Mouse (Mus musculus) cerebellum, postnatal 4 days (tissue): ENCODE results near the gene Ano6.

Experiments used
- DNase-seq, 2 experiments: peaks; one replicate each; pipeline ENCODE4 v3.0.0; 2022; ENCODE audit warnings: low spot score in 2 of 2, mixed read lengths in 1 of 2

Ano6 gene

DNA sequence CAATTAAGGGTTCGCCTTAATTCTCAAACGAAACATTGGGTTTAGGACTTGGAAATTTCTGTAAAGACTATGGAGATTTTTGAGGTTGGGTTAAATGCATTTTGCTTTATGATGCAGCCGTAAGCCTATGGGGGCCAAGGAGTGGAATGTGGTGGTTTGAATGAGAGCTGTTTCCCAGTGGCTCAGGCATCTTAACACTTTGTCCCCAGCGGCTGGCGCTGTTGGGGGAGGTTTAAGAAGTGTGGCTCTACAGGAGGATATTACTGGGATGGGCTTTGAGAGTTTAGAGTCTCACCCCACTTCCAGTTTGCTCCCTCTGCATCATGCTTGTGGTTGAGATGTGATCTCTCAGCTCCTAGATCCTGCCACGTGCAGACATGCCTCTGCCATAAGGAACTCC is 131.9 kb downstream of the Ano6 start:
- DNase-seq: no peak

DNA sequence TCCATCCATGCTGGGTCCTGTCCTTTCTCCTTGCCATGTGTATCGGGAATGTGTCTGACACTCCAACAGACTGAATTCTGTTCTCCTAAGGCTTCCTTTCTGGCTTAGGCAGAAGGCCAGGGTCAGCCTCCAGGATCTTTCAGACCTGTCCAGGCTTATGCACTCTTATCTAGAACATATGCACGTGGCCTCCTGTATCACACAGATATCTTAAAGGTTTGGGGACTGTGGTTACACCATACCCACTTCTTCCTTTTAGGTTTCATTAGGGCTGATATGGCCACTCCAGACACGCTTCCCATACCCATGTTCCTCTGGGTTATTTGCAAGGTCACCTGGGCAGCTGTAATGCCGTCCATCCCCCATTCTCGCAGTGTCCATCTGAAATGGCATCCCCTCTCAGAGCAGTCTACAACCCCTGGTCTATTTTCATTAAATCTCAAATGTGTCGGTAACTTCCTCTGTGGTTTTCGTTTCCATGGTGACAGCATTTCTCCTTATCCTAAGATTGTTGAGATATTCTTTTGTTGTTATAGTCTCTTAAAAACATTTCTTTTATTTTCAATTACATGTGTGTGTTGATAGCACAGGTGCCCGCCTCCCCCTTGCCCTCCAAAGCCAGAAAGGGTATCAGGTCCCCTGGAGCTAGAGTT is 134.8 kb downstream of the Ano6 start:
- DNase-seq: no peak

DNA sequence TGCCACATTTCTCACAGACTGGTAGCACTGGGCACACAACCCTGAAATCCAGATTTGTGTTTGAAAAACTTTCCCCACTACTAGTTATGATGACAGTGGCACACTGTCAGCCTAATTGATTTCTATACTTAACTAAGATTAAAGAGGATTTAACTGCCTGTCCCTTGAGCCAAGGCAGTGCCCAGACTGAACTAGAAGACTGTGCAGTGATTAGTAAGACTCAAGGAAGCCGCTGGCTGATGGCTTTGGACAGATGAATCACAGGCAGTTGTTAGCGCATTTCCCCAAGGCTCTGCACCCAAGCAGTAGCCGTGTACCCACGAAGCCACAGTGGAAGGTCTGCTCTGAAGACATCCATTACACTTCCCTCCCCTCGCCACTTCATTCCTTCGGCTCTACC is 138.4 kb downstream of the Ano6 start:
- no peak for DNase-seq

GRCm38 (mm10) chr15:95931013-95931775 is 140.6 kb downstream of the Ano6 start:
- DNase-seq: no peak

GRCm38 (mm10) chr15:95932358-95932757 is 141.7 kb downstream of the Ano6 start:
- DNase-seq: peak; percentile 34 to 65

DNA sequence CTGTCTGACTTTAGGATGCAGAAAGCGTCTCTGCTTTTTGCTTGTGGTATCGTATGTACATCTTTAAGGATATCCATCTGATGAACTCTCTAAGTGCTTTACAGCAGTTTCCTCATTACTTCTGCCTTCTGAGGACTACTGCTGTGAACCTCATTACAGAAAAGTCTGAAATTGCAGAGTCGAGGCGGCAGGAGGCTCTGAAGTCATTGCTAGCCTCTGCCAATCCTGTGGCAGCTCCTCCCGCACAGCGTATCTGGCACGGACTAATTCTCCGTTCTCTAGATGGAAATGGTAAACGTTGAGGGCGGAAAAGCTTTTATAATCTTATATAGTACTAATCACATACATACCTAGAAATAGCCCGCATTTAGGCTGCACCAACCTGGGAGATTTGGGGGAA is 144.5 kb downstream of the Ano6 start:
- DNase-seq: peak in 1 of 2 experiments; percentile 10

DNA sequence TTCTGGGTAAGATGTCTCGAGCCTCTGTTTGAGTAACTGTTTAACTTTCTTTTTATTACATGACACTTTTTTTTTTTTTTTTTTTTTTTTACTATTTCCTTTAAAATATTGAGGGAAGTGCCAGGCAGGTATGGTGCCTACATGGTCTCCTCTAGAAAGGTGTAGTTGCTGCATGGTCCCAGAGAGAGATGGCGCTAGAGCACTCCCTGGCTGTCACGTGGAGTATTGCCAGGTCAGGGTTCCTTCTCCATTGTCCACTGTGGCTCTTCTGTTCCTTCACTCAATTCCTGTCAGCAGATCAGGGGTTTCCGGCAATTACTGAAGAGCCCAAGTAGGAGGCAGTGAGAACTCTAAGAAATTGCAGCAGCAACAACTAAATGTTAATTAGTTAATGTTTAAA is 152.8 kb downstream of the Ano6 start:
- DNase-seq: no peak

GRCm38 (mm10) chr15:95944299-95944698 is 153.7 kb downstream of the Ano6 start:
- no peak for DNase-seq

GRCm38 (mm10) chr15:95945951-95946708 is 155.5 kb downstream of the Ano6 start:
- DNase-seq: no peak

GRCm38 (mm10) chr15:95948411-95948810 is 157.8 kb downstream of the Ano6 start:
- no peak for DNase-seq

DNA sequence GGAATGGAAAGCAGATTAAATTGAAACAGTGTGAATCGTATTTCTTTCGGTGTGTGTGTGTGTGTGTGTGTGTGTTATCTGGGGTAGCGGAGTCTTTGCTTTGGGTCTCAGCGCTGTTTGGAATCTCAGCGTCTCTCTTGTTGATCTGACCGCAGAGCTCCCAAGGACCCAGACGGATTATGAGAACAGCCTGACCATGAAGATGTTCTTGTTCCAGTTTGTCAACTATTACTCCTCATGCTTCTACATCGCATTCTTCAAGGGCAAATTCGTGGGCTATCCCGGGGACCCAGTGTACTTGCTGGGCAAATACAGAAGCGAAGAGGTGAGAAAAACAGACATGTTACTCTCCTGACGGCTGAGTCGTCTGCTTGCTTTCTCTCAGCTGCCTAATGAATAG is 158.7 kb downstream of the Ano6 start:
- no peak for DNase-seq

DNA sequence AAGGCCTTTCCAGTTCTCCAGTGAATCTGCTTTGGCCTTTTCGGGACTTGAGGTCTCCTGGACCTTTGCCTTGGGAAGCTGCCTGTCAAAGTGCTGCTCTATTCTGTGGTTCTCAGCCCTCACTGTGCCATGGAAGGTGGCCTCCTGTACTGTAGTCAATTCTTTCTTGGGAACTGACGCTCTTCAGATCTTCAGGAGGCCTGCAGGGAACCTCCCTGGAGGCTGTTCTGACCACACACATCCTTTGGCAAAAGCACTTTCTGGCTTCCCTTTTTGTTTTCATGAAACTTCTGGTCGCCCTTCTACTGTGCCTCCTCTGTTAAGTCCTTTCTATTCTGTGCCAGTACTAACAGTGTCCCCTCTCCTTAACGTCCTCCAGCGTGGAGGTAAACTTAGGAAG is 160.9 kb downstream of the Ano6 start:
- DNase-seq: no peak

DNA sequence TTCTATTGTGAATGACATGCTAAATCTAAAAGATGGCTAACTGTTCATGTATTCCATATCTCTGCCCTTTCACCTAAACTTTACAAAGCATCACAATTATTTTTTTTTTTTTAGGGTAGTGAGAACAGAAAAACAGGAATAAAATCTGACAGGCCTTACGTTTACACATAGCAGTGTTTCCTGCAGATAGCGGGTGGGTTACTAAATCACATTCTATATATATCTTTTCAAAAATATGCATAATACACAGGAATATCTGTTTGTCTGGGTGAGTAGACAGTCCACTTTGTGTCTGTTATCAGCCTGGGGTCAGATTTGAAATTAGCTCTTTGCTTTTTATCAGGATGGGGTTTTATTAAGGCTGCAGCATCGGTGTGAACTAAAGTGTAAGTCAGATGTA is 166.0 kb downstream of the Ano6 start:
- no peak for DNase-seq

DNA sequence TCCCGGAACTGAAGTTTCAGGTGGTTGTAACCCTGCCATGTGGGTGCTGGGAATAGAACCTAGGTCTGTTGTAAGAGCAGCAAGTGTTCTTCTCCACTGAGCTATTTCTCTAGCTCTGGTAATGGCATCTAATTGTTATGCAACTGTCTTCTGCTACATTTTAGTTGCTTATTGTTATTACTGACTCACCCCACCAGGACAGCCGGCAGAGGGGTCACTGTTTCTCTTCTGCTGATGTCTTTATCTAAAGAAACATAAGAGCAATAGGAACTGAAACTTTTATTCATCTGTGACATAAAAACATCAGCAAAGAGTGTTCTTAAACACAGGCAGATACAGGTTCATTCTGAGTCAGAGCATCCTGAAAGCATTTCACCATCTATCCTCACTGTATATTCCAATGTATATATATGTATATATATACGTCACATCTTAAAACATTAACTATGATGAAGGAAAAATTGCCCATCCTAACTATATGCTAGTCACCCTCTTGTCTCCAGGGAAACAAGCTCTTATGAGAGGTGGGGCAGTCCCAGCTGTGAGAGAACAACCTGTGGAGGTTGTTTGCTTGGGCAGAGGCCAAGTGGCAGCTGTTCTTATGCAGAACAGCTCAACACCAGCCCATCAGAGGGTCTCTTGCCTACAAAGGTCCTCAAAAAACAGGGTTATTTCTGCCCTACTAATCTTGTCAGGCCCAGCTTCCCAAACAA is 171.9 kb downstream of the Ano6 start:
- no peak for DNase-seq

- no peak for DNase-seq
Measured at GRCm38 (mm10) chr15:95963124-95963482, 172.5 kb downstream of the Ano6 start.

DNA sequence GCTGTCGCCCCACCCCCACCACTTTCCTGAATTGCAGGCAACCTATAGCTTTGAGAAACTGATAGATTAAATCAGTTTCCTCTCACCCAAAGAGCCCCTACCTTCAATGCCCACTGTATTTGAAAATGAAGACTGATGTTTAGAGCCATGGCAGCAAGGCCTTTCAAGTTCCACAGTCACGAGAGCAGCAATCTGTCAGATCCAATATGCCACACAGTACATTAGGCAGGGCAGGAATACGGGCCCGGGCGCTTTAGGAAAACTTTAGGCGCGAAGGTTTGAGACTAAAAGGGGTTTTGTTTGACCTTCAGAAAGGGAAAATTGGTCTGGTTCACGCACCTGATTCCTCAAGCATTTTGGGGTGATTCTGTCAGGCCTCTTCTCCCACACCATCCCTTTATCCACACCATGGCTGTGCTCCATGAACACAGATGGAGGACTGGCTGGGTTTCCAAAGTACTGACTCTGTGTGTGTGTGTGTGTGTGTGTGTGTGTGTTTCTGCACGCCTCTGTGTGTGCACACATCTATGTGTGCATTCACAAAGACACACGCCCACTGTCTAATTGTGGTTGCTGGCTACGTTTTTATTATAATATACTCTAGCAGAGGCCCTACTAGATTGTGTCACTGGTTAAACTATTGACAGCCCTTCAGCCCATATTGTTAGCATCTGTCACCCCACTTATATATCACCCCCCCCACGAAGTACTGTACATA is 173.0 kb downstream of the Ano6 start:
- DNase-seq: peak in 1 of 2 experiments; percentile 47

- DNase-seq: no peak
Measured at GRCm38 (mm10) chr15:95964251-95964561, 173.6 kb downstream of the Ano6 start.

GRCm38 (mm10) chr15:95966979-95967378 is 176.3 kb downstream of the Ano6 start:
- no peak for DNase-seq

- no peak for DNase-seq
Measured at GRCm38 (mm10) chr15:95967516-95968196, 177.0 kb downstream of the Ano6 start.

DNA sequence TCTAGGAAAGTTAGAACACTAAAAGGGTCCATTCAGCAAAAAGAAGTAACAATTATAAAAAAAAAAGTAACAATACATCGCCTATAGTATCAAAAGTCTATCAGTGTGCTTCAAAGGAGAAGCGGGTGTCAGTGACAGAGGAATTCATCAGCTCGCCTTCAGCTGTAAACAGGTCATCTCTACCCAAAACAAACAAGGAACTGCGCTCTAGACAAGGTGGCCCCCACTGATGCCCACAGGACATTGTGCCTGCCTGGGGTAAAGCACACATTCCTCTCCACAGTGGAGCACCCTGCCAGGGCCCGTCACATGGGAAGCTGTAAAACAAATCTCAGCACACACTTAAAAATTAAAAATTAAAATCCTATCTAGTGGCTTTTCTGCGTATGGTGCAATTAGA is 179.0 kb downstream of the Ano6 start:
- DNase-seq: no peak

DNA sequence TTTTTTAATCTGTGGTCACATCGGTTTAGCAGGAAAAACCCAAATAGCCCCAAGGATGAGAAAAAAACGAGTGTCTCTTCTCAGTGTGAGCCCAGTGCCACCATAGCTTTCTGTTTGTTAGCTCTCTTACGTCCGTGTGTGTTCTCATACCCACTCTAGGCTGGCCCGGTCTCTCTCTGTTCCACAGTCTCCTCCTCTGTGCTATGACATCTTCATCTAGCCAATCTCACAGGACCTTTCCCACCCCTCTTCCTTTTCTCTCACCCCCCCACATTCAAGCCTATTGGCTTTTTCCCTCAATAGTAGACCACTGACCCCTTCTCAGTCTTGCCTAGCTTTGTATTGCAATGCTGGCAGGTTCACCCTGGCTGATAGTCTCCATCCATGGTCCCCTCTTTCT is 179.5 kb downstream of the Ano6 start:
- DNase-seq: no peak
